Comparison of ENCODE assay signal across 1 mouse cellular context in genomic region chr7:79466053-79466901, GRCm38 (mm10).
A peak's percentile ranks its signal among the peaks of the same experiment; 100 is the strongest.
TF ChIP-seq lines count a peak whose summit lies in the region.

Gene Polg, minus strand, starts transcription at chr7:79466362.

TF ChIP-seq in CH12.LX, 34 proteins besides CTCF, POLR2A, EP300 and RAD21 (continued from another document):
- TF ChIP-seq ELF1 (IDR thresholded peaks at IDR 0.05; ENCODE audit: low read depth, low read length) (peak; percentile 100), UBTF (IDR thresholded peaks at IDR 0.05; ENCODE audit: low read depth, low read length) (no peak; the same call in 1 of the 2 replicates), ZC3H11A (IDR thresholded peaks at IDR 0.05; ENCODE audit: low read depth, low read length) (no peak), USF2 (conservative IDR thresholded peaks at IDR 0.05; ENCODE audit: low read depth, low read length) (no peak), MYC (IDR thresholded peaks at IDR 0.05; ENCODE audit: low read depth, low read length) (peak; percentile 83; the same call in 1 of the 2 replicates), POLR2AphosphoS2 (IDR thresholded peaks at IDR 0.05; ENCODE audit: low read depth, low read length) (no peak), SIN3A (IDR thresholded peaks at IDR 0.05; ENCODE audit: low read length) (peak; percentile 77; the same call in 1 of the 2 replicates), ETS1 (conservative IDR thresholded peaks at IDR 0.05; ENCODE audit: low read depth, low read length) (no peak; the same call in 1 of the 2 replicates), JUN (IDR thresholded peaks at IDR 0.05; ENCODE audit: insufficient read depth, low read depth, low read length) (no peak), KAT2A (IDR thresholded peaks at IDR 0.05; ENCODE audit: insufficient replicate concordance, low read length) (0 out of 2 replicates have a peak, but pooled peaks have one; percentile 85), HCFC1 (IDR thresholded peaks at IDR 0.05; ENCODE audit: low read depth, low read length) (peak; percentile 80), JUND (conservative IDR thresholded peaks at IDR 0.05; ENCODE audit: low read depth, low read length) (no peak), MEF2A (IDR thresholded peaks at IDR 0.05; ENCODE audit: borderline replicate concordance, low read depth, low read length) (peak; percentile 65)
